Comparison of ENCODE assay signal across 13 mouse cellular contexts in genomic region chr17:25825311-25825710, GRCm38 (mm10). TPM values are rescaled to one million over a fixed set of nuclear protein-coding genes. Genes with fewer than 3 reads are reported as not detected.
DNase-seq lines count a peak whose midpoint lies in the region; ATAC-seq and TF ChIP-seq lines count a peak whose summit lies in the region.
"Had no signal": no experiment of that assay in that cellular context is flagged by ENCODE, and none has a peak within 500 bp of the region (broad histone marks: within the 10 kb centered on the region; RNA-seq: fewer than 3 reads in every experiment).

No protein-coding gene starts in this region.

- peak overlapping the region; percentile 92; the same call in 1 of the 2 replicates for H3K4me2 ChIP-seq in intestine, embryonic 14.5 days (ENCODE audit: low read length)
- no peak overlapping the region for H3K4me2 ChIP-seq in intestine, embryonic 16.5 days (ENCODE audit: low read depth, low read length)
- H3K4me2 ChIP-seq in liver, embryonic 13.5 days: peak overlapping the region; percentile 93

- intact Hi-C loops in left cerebral cortex, postnatal 36 days (cut with DNase I): no loop called here

- ATAC-seq in intestine, embryonic 14.5 days (replicated peaks; ENCODE audit: low FRiP score, low TSS enrichment, low read depth): no peak
- no peak for ATAC-seq in intestine, embryonic 16.5 days
- ATAC-seq in liver, embryonic 13.5 days (ENCODE audit: low read depth): no peak
- ATAC-seq in megakaryocyte-erythroid progenitor cell, adult 5-6 weeks (replicated peaks; ENCODE audit: low FRiP score, low TSS enrichment, poor library complexity, severe bottlenecking): no peak
- ATAC-seq: activated CD4-positive, CD25-positive, alpha-beta regulatory T cell, adult 4 months had no signal

- H3K4me3 ChIP-seq in cerebellum, adult 2 months (replicated peaks; ENCODE audit: insufficient read depth, low read depth, low read length): no peak overlapping the region
- H3K4me3 ChIP-seq in intestine, embryonic 14.5 days (ENCODE audit: low read depth, low read length): no peak overlapping the region
- H3K4me3 ChIP-seq in intestine, embryonic 16.5 days (ENCODE audit: low read length): no peak overlapping the region
- H3K4me3 ChIP-seq in embryonic facial prominence, embryonic 10.5 days: peak overlapping the region; percentile 70; the same call in 1 of the 2 replicates
- H3K4me3 ChIP-seq in liver, embryonic 13.5 days (replicated peaks): peak overlapping the region; percentile 79

- no peak for TF ChIP-seq CTCF in cerebellum, adult 2 months (IDR thresholded peaks at IDR 0.05; ENCODE audit: borderline replicate concordance, insufficient read depth, low read depth, low read length)

- no peaks in the 10 kb centered on the region for H3K9me3 ChIP-seq in intestine, embryonic 14.5 days (ENCODE audit: control insufficient read depth, low read length)
- H3K9me3 ChIP-seq in intestine, embryonic 16.5 days (ENCODE audit: control insufficient read depth, low read length): no peaks in the 10 kb centered on the region
- no peaks in the 10 kb centered on the region for H3K9me3 ChIP-seq in embryonic facial prominence, embryonic 10.5 days
- H3K9me3 ChIP-seq in liver, embryonic 13.5 days (replicated peaks): no peaks in the 10 kb centered on the region

- no peak overlapping the region for H3K27ac ChIP-seq in cerebellum, adult 2 months (ENCODE audit: insufficient read depth, low read length)
- no peak overlapping the region for H3K27ac ChIP-seq in intestine, embryonic 14.5 days (ENCODE audit: low read depth)
- H3K27ac ChIP-seq in intestine, embryonic 16.5 days (ENCODE audit: low read length): no peak overlapping the region
- H3K27ac ChIP-seq in embryonic facial prominence, embryonic 10.5 days (replicated peaks): no peak overlapping the region
- no peak overlapping the region for H3K27ac ChIP-seq in liver, embryonic 13.5 days

- no peak for TF ChIP-seq POLR2A in cerebellum, adult 2 months (IDR thresholded peaks at IDR 0.05; ENCODE audit: borderline replicate concordance, insufficient read depth, low read length)

- peaks cover 29% of the 10 kb centered on the region for H3K36me3 ChIP-seq in intestine, embryonic 14.5 days (ENCODE audit: control insufficient read depth, insufficient read depth, low read length)
- H3K36me3 ChIP-seq in intestine, embryonic 16.5 days (ENCODE audit: control insufficient read depth, insufficient read depth, low read length): peaks cover 5% of the 10 kb centered on the region
- H3K36me3 ChIP-seq in embryonic facial prominence, embryonic 10.5 days (replicated peaks): peaks cover 42% of the 10 kb centered on the region
- peaks cover 39% of the 10 kb centered on the region for H3K36me3 ChIP-seq in liver, embryonic 13.5 days

- no peak overlapping the region for H3K9ac ChIP-seq in intestine, embryonic 14.5 days (ENCODE audit: low read length)
- no peak overlapping the region for H3K9ac ChIP-seq in intestine, embryonic 16.5 days (ENCODE audit: low read depth, low read length)
- peak overlapping the region; percentile 83 for H3K9ac ChIP-seq in liver, embryonic 13.5 days

- H3K27me3 ChIP-seq in cerebellum, adult 2 months (ENCODE audit: control insufficient read depth, insufficient read depth, low read length): no peaks in the 10 kb centered on the region
- H3K27me3 ChIP-seq in intestine, embryonic 14.5 days (replicated peaks; ENCODE audit: control insufficient read depth, insufficient read depth, low read length): peaks cover 11% of the 10 kb centered on the region
- peaks cover 5% of the 10 kb centered on the region for H3K27me3 ChIP-seq in intestine, embryonic 16.5 days (replicated peaks; ENCODE audit: control insufficient read depth, insufficient read depth, low read length)
- H3K27me3 ChIP-seq in embryonic facial prominence, embryonic 10.5 days (replicated peaks; ENCODE audit: low read depth, poor library complexity, severe bottlenecking): peaks cover 19% of the 10 kb centered on the region
- H3K27me3 ChIP-seq in liver, embryonic 13.5 days: peaks cover 22% of the 10 kb centered on the region

- 81% methylated on average over 6 of the region's 6 CpGs for WGBS in cerebellum, adult 2 months
- WGBS in intestine, embryonic 14.5 days: 94% methylated on average over 6 of the region's 6 CpGs
- WGBS in intestine, embryonic 16.5 days: 91% methylated on average over 6 of the region's 6 CpGs
- WGBS in embryonic facial prominence, embryonic 10.5 days: 92% methylated on average over 6 of the region's 6 CpGs
- 81% methylated on average over 6 of the region's 6 CpGs for WGBS in liver, embryonic 13.5 days (ENCODE audit: insufficient replicate concordance)

- H3K4me1 ChIP-seq in cerebellum, adult 2 months (ENCODE audit: control insufficient read depth, insufficient read depth, low read length): peaks cover 17% of the 10 kb centered on the region
- peaks cover 29% of the 10 kb centered on the region for H3K4me1 ChIP-seq in intestine, embryonic 14.5 days (replicated peaks; ENCODE audit: control insufficient read depth, insufficient read depth, low read length)
- H3K4me1 ChIP-seq in intestine, embryonic 16.5 days (ENCODE audit: control insufficient read depth, insufficient read depth, low read length): peaks cover 31% of the 10 kb centered on the region
- H3K4me1 ChIP-seq in embryonic facial prominence, embryonic 10.5 days: peaks cover 59% of the 10 kb centered on the region
- peaks cover 55% of the 10 kb centered on the region for H3K4me1 ChIP-seq in liver, embryonic 13.5 days (replicated peaks)

- peak; percentile 51 for DNase-seq in cerebellum, adult 11-12 months
- DNase-seq in cerebellum, adult 2 months: no peak
- DNase-seq in intestine, embryonic 14.5 days (ENCODE audit: low spot score): no peak
- no peak for DNase-seq in embryonic facial prominence, embryonic 10.5 days (ENCODE audit: low spot score)
- DNase-seq in liver, embryonic 13.5 days: no peak
- DNase-seq in left cerebral cortex, postnatal 36 days (ENCODE audit: low spot score in 2 of 2): no peak
- DNase-seq: gastrocnemius, postnatal 10 days; kidney, postnatal 36 days; lung, postnatal 10 days had no signal

RNA-seq across cellular contexts. Expression of gene Wdr24, which starts 1.9 kb away (rescaled TPM):
- 32.8 and 34.2 TPM in 2 replicates for polyA plus RNA-seq in cerebellum, adult 2 months (2012; rRNA removed)
- polyA plus RNA-seq in intestine, embryonic 14.5 days (2014; fragmentation: Nextera tagmentation; extraction: Ambion mirVana): 29.4 and 30.8 TPM in 2 replicates
- 23.4 and 25.5 TPM in 2 replicates for polyA plus RNA-seq in intestine, embryonic 16.5 days (2015; fragmentation: Nextera tagmentation; extraction: Ambion mirVana)
- polyA plus RNA-seq in embryonic facial prominence, embryonic 10.5 days (2016; fragmentation: Nextera tagmentation; extraction: Ambion mirVana): 31.0 and 31.4 TPM in 2 replicates
- 11.9 and 14.2 TPM in 2 replicates for polyA plus RNA-seq in liver, embryonic 13.5 days (2015; fragmentation: Nextera tagmentation; extraction: Ambion mirVana)
- total RNA-seq in left cerebral cortex, postnatal 36 days (2021): 10 to 100 TPM; 23.9 to 26.5 TPM
- 16.6 and 33.3 TPM in 2 replicates for total RNA-seq in megakaryocyte-erythroid progenitor cell, adult 5-6 weeks (2014; fragmentation: Nextera tagmentation)
- total RNA-seq in megakaryocyte-erythroid progenitor cell, adult 5-6 weeks (2017): 15.5 and 17.2 TPM in 2 replicates

RNA-seq across cellular contexts. Expression of gene Jmjd8, which starts 3.4 kb away (rescaled TPM):
- polyA plus RNA-seq in cerebellum, adult 2 months (2012; rRNA removed): 65.8 and 75.2 TPM in 2 replicates
- 39.5 and 40.2 TPM in 2 replicates for polyA plus RNA-seq in intestine, embryonic 14.5 days (2014; fragmentation: Nextera tagmentation; extraction: Ambion mirVana)
- polyA plus RNA-seq in intestine, embryonic 16.5 days (2015; fragmentation: Nextera tagmentation; extraction: Ambion mirVana): 50.1 and 50.9 TPM in 2 replicates
- polyA plus RNA-seq in embryonic facial prominence, embryonic 10.5 days (2016; fragmentation: Nextera tagmentation; extraction: Ambion mirVana): 50.5 and 55.1 TPM in 2 replicates
- polyA plus RNA-seq in liver, embryonic 13.5 days (2015; fragmentation: Nextera tagmentation; extraction: Ambion mirVana): 21.7 and 26.9 TPM in 2 replicates
- total RNA-seq in left cerebral cortex, postnatal 36 days (2021): 10 to 100 TPM; 54.1 to 58.7 TPM
- total RNA-seq in megakaryocyte-erythroid progenitor cell, adult 5-6 weeks (2014; fragmentation: Nextera tagmentation): 20.1 and 31.7 TPM in 2 replicates
- total RNA-seq in megakaryocyte-erythroid progenitor cell, adult 5-6 weeks (2017): 19.5 and 21.5 TPM in 2 replicates

RNA-seq across cellular contexts. Expression of gene Stub1, which starts 7.9 kb away (rescaled TPM):
- polyA plus RNA-seq in cerebellum, adult 2 months (2012; rRNA removed): 326 and 333 TPM in 2 replicates
- 345 and 350 TPM in 2 replicates for polyA plus RNA-seq in intestine, embryonic 14.5 days (2014; fragmentation: Nextera tagmentation; extraction: Ambion mirVana)
- 303 and 321 TPM in 2 replicates for polyA plus RNA-seq in intestine, embryonic 16.5 days (2015; fragmentation: Nextera tagmentation; extraction: Ambion mirVana)
- 396 and 400 TPM in 2 replicates for polyA plus RNA-seq in embryonic facial prominence, embryonic 10.5 days (2016; fragmentation: Nextera tagmentation; extraction: Ambion mirVana)
- 130 TPM in 2 replicates for polyA plus RNA-seq in liver, embryonic 13.5 days (2015; fragmentation: Nextera tagmentation; extraction: Ambion mirVana)
- total RNA-seq in left cerebral cortex, postnatal 36 days (2021): 100 to 1,000 TPM; 171 to 188 TPM
- 89.4 and 112 TPM in 2 replicates for total RNA-seq in megakaryocyte-erythroid progenitor cell, adult 5-6 weeks (2014; fragmentation: Nextera tagmentation)
- total RNA-seq in megakaryocyte-erythroid progenitor cell, adult 5-6 weeks (2017): 77.6 and 77.7 TPM in 2 replicates

RNA-seq across cellular contexts. Expression of gene Rhbdl1, which starts 11.8 kb away (rescaled TPM):
- polyA plus RNA-seq in cerebellum, adult 2 months (2012; rRNA removed): 111 and 119 TPM in 2 replicates
- 1.3 and 1.5 TPM in 2 replicates for polyA plus RNA-seq in intestine, embryonic 14.5 days (2014; fragmentation: Nextera tagmentation; extraction: Ambion mirVana)
- 1.6 and 2.0 TPM in 2 replicates for polyA plus RNA-seq in intestine, embryonic 16.5 days (2015; fragmentation: Nextera tagmentation; extraction: Ambion mirVana)
- polyA plus RNA-seq in embryonic facial prominence, embryonic 10.5 days (2016; fragmentation: Nextera tagmentation; extraction: Ambion mirVana): 1.2 and 1.4 TPM in 2 replicates
- 0.20 and 0.30 TPM in 2 replicates for polyA plus RNA-seq in liver, embryonic 13.5 days (2015; fragmentation: Nextera tagmentation; extraction: Ambion mirVana)
- total RNA-seq in left cerebral cortex, postnatal 36 days (2021): 10 to 100 TPM; 47.5 to 54.0 TPM
- total RNA-seq in megakaryocyte-erythroid progenitor cell, adult 5-6 weeks (2014; fragmentation: Nextera tagmentation): 0.50 and 2.0 TPM in 2 replicates
- total RNA-seq in megakaryocyte-erythroid progenitor cell, adult 5-6 weeks (2017): 0.30 and 0.47 TPM in 2 replicates
- total RNA-seq: hematopoietic stem cell, adult 5-6 weeks had no signal

RNA-seq across cellular contexts. Expression of gene Gm20683, which starts 16.3 kb away (rescaled TPM):
- 42.9 and 45.9 TPM in 2 replicates for polyA plus RNA-seq in cerebellum, adult 2 months (2012; rRNA removed)
- 1.6 and 2.3 TPM in 2 replicates for polyA plus RNA-seq in intestine, embryonic 14.5 days (2014; fragmentation: Nextera tagmentation; extraction: Ambion mirVana)
- 1.4 and 2.3 TPM in 2 replicates for polyA plus RNA-seq in intestine, embryonic 16.5 days (2015; fragmentation: Nextera tagmentation; extraction: Ambion mirVana)
- polyA plus RNA-seq in embryonic facial prominence, embryonic 10.5 days (2016; fragmentation: Nextera tagmentation; extraction: Ambion mirVana): 0.92 and 1.4 TPM in 2 replicates
- 0.28 and 0.57 TPM in 2 replicates for polyA plus RNA-seq in liver, embryonic 13.5 days (2015; fragmentation: Nextera tagmentation; extraction: Ambion mirVana)
- 10 to 100 TPM; 22.0 to 24.9 TPM for total RNA-seq in left cerebral cortex, postnatal 36 days (2021)
- total RNA-seq in megakaryocyte-erythroid progenitor cell, adult 5-6 weeks (2014; fragmentation: Nextera tagmentation): 1.7 and 6.4 TPM in 2 replicates
- not detected in 2 replicates for total RNA-seq in megakaryocyte-erythroid progenitor cell, adult 5-6 weeks (2017)

Comparison
In these comparisons a context has a peak if more than half of its experiments do, and no peak if none do; other contexts are left out.
1. H3K4me3 ChIP-seq: peak in embryonic facial prominence, embryonic 10.5 days (single experiment) and liver, embryonic 13.5 days (single experiment); none in cerebellum, adult 2 months (single experiment), intestine, embryonic 14.5 days (single experiment) and intestine, embryonic 16.5 days (single experiment).